Mouse (Mus musculus) liver, postnatal 0 days (tissue): ENCODE measurements around the gene Dnajc3. TPM values are rescaled to one million over a fixed set of nuclear protein-coding genes. Genes with fewer than 3 reads are reported as not detected.

Experiments
- ATAC-seq: fragments of 200-750 bp; cut with Nextera tagmentation; 2 replicates; pipeline ENCODE4 v1.8.0; 2017; ENCODE audit warnings: mild to moderate bottlenecking, moderate library complexity
- DNase-seq: peaks from one replicate; pipeline ENCODE4 v3.0.0-alpha.2; 2016
- H3K27ac ChIP-seq: fragments of 300-500 bp; sonication (generic); 2 replicates; pipeline ENCODE4 v1.5.1; 2014; ENCODE audit warnings: antibody characterized with exemption, moderate library complexity, mild to moderate bottlenecking, low read depth
- H3K27me3 ChIP-seq: fragments of 300-500 bp; sonication (generic); 2 replicates; pipeline ENCODE4 v1.6.1; 2014; ENCODE audit warnings: low read length, control low read depth, mixed read lengths; ENCODE audit not compliant: insufficient read depth
- H3K36me3 ChIP-seq: fragments of 300-500 bp; sonication (generic); replicated peaks from 2 replicates; pipeline ENCODE4 v1.6.1; 2014; ENCODE audit warnings: mild to moderate bottlenecking, control low read depth, low read length, moderate library complexity, mixed read lengths; ENCODE audit not compliant: insufficient read depth
- H3K4me1 ChIP-seq: fragments of 300-500 bp; sonication (generic); 2 replicates; pipeline ENCODE4 v1.6.1; 2014; ENCODE audit warnings: antibody characterized with exemption, mild to moderate bottlenecking, control low read depth; ENCODE audit not compliant: insufficient read depth
- H3K4me2 ChIP-seq: fragments of 300-500 bp; sonication (generic); 2 replicates; pipeline ENCODE4 v1.6.1; 2014; ENCODE audit warnings: low read depth, mild to moderate bottlenecking, low read length, moderate library complexity, mixed read lengths
- H3K4me3 ChIP-seq: fragments of 300-500 bp; sonication (generic); 2 replicates; pipeline ENCODE4 v1.5.1; 2014; ENCODE audit warnings: low read depth, low read length
- H3K9ac ChIP-seq: fragments of 300-500 bp; sonication (generic); replicated peaks from 2 replicates; pipeline ENCODE4 v1.6.1; 2014; ENCODE audit warnings: mild to moderate bottlenecking, moderate library complexity
- H3K9me3 ChIP-seq: fragments of 300-500 bp; sonication (generic); 2 replicates; pipeline ENCODE4 v1.6.1; 2016; ENCODE audit warnings: mild to moderate bottlenecking, control low read depth, low read length, mixed read lengths
- CTCF ChIP-seq: sonication (generic); IDR thresholded peaks from 2 replicates; pipeline ENCODE4 v1.5.1; 2016; ENCODE audit warnings: antibody characterized with exemption, low read depth
- EP300 ChIP-seq: IDR thresholded peaks from 2 replicates; pipeline ENCODE4 v1.6.1; 2016; ENCODE audit warnings: antibody characterized with exemption, low read depth, mild to moderate bottlenecking
- WGBS: fragments of 180-500 bp; shearing (Covaris S2); extraction: QIAGEN DNeasy Blood & Tissue Kit; methylation state at CpG from one replicate; pipeline ENCODE4 v1.1.7; 2014; ENCODE audit not compliant: insufficient replicate concordance; 5-methylcytosine and 5-hydroxymethylcytosine counted together
- polyA plus RNA-seq: library from polyadenylated mRNA; unstranded; fragments of >200 nt; fragmentation: Nextera tagmentation; extraction: Ambion mirVana; gene quantifications from 2 replicates; pipeline ENCODE4 v1.2.1, GENCODE M21; 2015

Gene Dnajc3
- polyA plus RNA-seq, result 53.6 and 55.3 TPM in 2 replicates

GRCm38 (mm10) chr14:118937533-118938492 is at the start of gene Dnajc3:
Dnajc3 (plus strand) TSS chr14:118937976.
- Histone ChIP-seq H3K4me1 (peaks cover 32% of the 10 kb centered on the region), H3K4me3 (peak within 1 kb of the TSS; percentile 94), H3K36me3 (no peaks in the 10 kb centered on the region), H3K9me3 (no peaks in the 10 kb centered on the region), H3K27me3 (no peaks in the 10 kb centered on the region), H3K4me2 (peak within 1 kb of the TSS; percentile 98), H3K9ac (peak within 1 kb of the TSS; percentile 98), H3K27ac (peak within 1 kb of the TSS; percentile 96)
- under 1% methylated on average over 83 of the region's 124 CpGs for WGBS
- ATAC-seq (peak; percentile 97), DNase-seq (peak; percentile 99)
- TF ChIP-seq CTCF, result no peak
- no peak for TF ChIP-seq EP300

- no peak overlapping the region for H3K9ac ChIP-seq
- no peak overlapping the region for H3K4me3 ChIP-seq
- no peaks in the 10 kb centered on the region for H3K4me1 ChIP-seq
- H3K9me3 ChIP-seq, result no peaks in the 10 kb centered on the region
- TF ChIP-seq EP300 (no peak), CTCF (no peak)
- WGBS, result 84% methylated on average over 4 of the region's 4 CpGs
- H3K4me2 ChIP-seq, result no peak overlapping the region
- no peak overlapping the region for H3K27ac ChIP-seq
- DNase-seq (no peak), ATAC-seq (no peak)
- no peaks in the 10 kb centered on the region for H3K36me3 ChIP-seq
- no peaks in the 10 kb centered on the region for H3K27me3 ChIP-seq
Observed at GRCm38 (mm10) chr14:118890101-118890500, 47.7 kb upstream of the Dnajc3 start.

- no peaks in the 10 kb centered on the region for H3K27me3 ChIP-seq
- no peaks in the 10 kb centered on the region for H3K4me1 ChIP-seq
- DNase-seq, result no peak
- no peak overlapping the region for H3K4me2 ChIP-seq
- TF ChIP-seq CTCF, result no peak
- H3K27ac ChIP-seq, result no peak overlapping the region
- no peaks in the 10 kb centered on the region for H3K9me3 ChIP-seq
- no peak overlapping the region for H3K9ac ChIP-seq
- no peak overlapping the region for H3K4me3 ChIP-seq
- no peak for ATAC-seq
- 87% methylated on average over 7 of the region's 7 CpGs for WGBS
- H3K36me3 ChIP-seq, result no peaks in the 10 kb centered on the region
Observed at GRCm38 (mm10) chr14:118895228-118895627, 42.5 kb upstream of the Dnajc3 start.

GRCm38 (mm10) chr14:118895655-118896054 is 42.1 kb upstream of the Dnajc3 start:
- TF ChIP-seq EP300, result no peak
- TF ChIP-seq CTCF, result no peak
- 83% methylated on average over 10 of the region's 10 CpGs for WGBS
- Histone ChIP-seq H3K36me3 (no peaks in the 10 kb centered on the region), H3K27ac (no peak overlapping the region), H3K9ac (no peak overlapping the region), H3K4me1 (no peaks in the 10 kb centered on the region), H3K9me3 (no peaks in the 10 kb centered on the region), H3K4me2 (no peak overlapping the region), H3K4me3 (no peak overlapping the region), H3K27me3 (no peaks in the 10 kb centered on the region)
- DNase-seq (no peak), ATAC-seq (no peak)

- Histone ChIP-seq H3K27me3 (no peaks in the 10 kb centered on the region), H3K4me3 (no peak overlapping the region), H3K4me2 (no peak overlapping the region), H3K27ac (no peak overlapping the region), H3K36me3 (no peaks in the 10 kb centered on the region), H3K9me3 (no peaks in the 10 kb centered on the region), H3K9ac (no peak overlapping the region), H3K4me1 (no peaks in the 10 kb centered on the region)
- ATAC-seq (no peak), DNase-seq (no peak)
- WGBS, result 72% methylated on average over 11 of the region's 11 CpGs
- TF ChIP-seq CTCF (peak; percentile 31), EP300 (no peak)
Observed at GRCm38 (mm10) chr14:118899940-118900339, 37.8 kb upstream of the Dnajc3 start.

- H3K4me2 ChIP-seq, result no peak overlapping the region
- H3K36me3 ChIP-seq, result no peaks in the 10 kb centered on the region
- no peak overlapping the region for H3K27ac ChIP-seq
- H3K4me3 ChIP-seq, result no peak overlapping the region
- no peak for ATAC-seq
- H3K4me1 ChIP-seq, result no peaks in the 10 kb centered on the region
- no peaks in the 10 kb centered on the region for H3K27me3 ChIP-seq
- no peaks in the 10 kb centered on the region for H3K9me3 ChIP-seq
- no peak for DNase-seq
- no peak for TF ChIP-seq EP300
- peak; percentile 34; the same call in 1 of the 2 replicates for TF ChIP-seq CTCF
- H3K9ac ChIP-seq, result no peak overlapping the region
- WGBS, result 93% methylated on average over 1 of the region's 1 CpGs
Observed at GRCm38 (mm10) chr14:118900911-118901310, 36.9 kb upstream of the Dnajc3 start.
